Mouse (Mus musculus) testis, adult 2 months (tissue): ENCODE measurements around the gene Ednrb.
"Not testable (repeated sequence)": the region's sequence is repeated elsewhere in the genome, so short reads cannot be mapped to it uniquely, and the experiment has no call there.

Experiments used
- CTCF ChIP-seq: fragments of 200-500 bp; IDR thresholded peaks from 2 replicates; pipeline ENCODE4 v1.5.1; 2012; ENCODE audit warnings: low read depth, mild to moderate bottlenecking, inconsistent platforms, low read length, moderate library complexity; ENCODE audit not compliant: control insufficient read depth, insufficient read depth, insufficient replicate concordance
- POLR2A ChIP-seq: fragments of 200-500 bp; IDR thresholded peaks from 2 replicates; pipeline ENCODE4 v1.6.1; 2012; ENCODE audit warnings: low read depth, mild to moderate bottlenecking, inconsistent platforms, low read length, moderate library complexity; ENCODE audit not compliant: control insufficient read depth

DNA sequence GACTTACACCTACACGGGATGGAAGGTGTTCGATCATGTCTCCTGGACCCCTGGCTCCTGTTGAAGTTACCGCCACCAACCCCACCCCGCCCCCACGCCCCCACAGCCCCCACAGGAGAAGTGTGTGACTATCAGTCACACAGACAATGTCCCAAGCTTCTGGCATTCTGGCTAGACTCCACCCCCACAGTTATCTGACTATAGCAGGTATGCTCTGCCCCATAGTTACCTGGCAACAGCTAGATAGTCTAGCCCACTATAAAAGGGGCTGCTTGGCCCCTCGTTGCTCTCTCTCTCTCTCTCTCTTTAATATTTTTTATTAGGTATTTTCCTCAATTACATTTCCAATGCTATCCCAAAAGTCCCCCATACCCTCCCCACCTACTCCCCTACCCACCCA, 63.9 kb downstream of the Ednrb start:
- TF ChIP-seq CTCF, POLR2A: not testable (repeated sequence)
